Mouse (Mus musculus) limb, embryonic 12.5 days (tissue): Measurements from ENCODE around the gene Lgals3. TPM values are rescaled to one million over a fixed set of nuclear protein-coding genes. Genes with fewer than 3 reads are reported as not detected.

Source experiments
- polyA plus RNA-seq: library from polyadenylated mRNA; unstranded; fragments of >200 nt; fragmentation: Nextera tagmentation; extraction: Ambion mirVana; gene quantifications from 2 replicates; pipeline ENCODE4 v1.2.1, GENCODE M21; 2016

The Lgals3 gene
- polyA plus RNA-seq, 1 experiment from 2014 or later: 0.87 TPM

Other genes with a start within 250 kb of the Lgals3 start
- gene Gch1, start 178.3 kb upstream of the Lgals3 start, polyA plus RNA-seq: 0.96 and 1.3 TPM in 2 replicates
- gene Wdhd1, start 90.9 kb upstream of the Lgals3 start, polyA plus RNA-seq: 56.6 and 59.0 TPM in 2 replicates
- gene Socs4, start 90.8 kb upstream of the Lgals3 start, polyA plus RNA-seq: 3.2 and 4.0 TPM in 2 replicates
- gene Mapk1ip1l, start 69.5 kb upstream of the Lgals3 start, polyA plus RNA-seq: 83.5 and 94.7 TPM in 2 replicates
- gene Dlgap5, start 50.7 kb downstream of the Lgals3 start, polyA plus RNA-seq: 69.0 and 71.0 TPM in 2 replicates
- 27.2 and 28.1 TPM in 2 replicates for gene Fbxo34, start 82.7 kb downstream of the Lgals3 start, polyA plus RNA-seq
- 19.4 and 20.2 TPM in 2 replicates for gene Atg14, start 202.9 kb downstream of the Lgals3 start, polyA plus RNA-seq